In genomic region chr9:20975431-20976215, GRCm38 (mm10) we compare ENCODE assay signal across 8 mouse cellular contexts. TPM values are rescaled to one million over a fixed set of nuclear protein-coding genes. Genes with fewer than 3 reads are reported as not detected.
A peak's percentile ranks its signal among the peaks of the same experiment; 100 is the strongest.
DNase-seq lines count a peak whose midpoint lies in the region; ATAC-seq and TF ChIP-seq lines count a peak whose summit lies in the region.

No protein-coding gene starts in this region.

- H3K9ac ChIP-seq in CH12.LX (ENCODE audit: insufficient read depth, low read depth), result peak overlapping the region; percentile 58
- peak overlapping the region; percentile 94 for H3K9ac ChIP-seq in heart, embryonic 14.5 days (ENCODE audit: low read length)

- peak; percentile 74; the same call in 1 of the 2 replicates for ATAC-seq in heart, embryonic 14.5 days (ENCODE audit: insufficient number of reproducible peaks, insufficient read depth, low FRiP score, low read depth)

- H3K36me3 ChIP-seq in CH12.LX (replicated peaks in 1 of 2; ENCODE audit: control insufficient read depth in 1 of 2, insufficient read depth in 1 of 2, low read length in 1 of 2), result peaks cover 0 to 3% of the 10 kb centered on the region in 2 experiments
- peaks cover 6% of the 10 kb centered on the region for H3K36me3 ChIP-seq in heart, embryonic 14.5 days (ENCODE audit: control insufficient read depth, insufficient read depth, low read length)
- H3K36me3 ChIP-seq in limb, embryonic 10.5 days, result peaks cover 14% of the 10 kb centered on the region
- H3K36me3 ChIP-seq in midbrain, embryonic 10.5 days, result no peaks in the 10 kb centered on the region
- H3K36me3 ChIP-seq in testis, adult 2 months (ENCODE audit: control insufficient read depth, insufficient read depth, low read length), result no peaks in the 10 kb centered on the region

- TF ChIP-seq CTCF in CH12.LX (conservative IDR thresholded peaks at IDR 0.05 in 1 of 2, IDR thresholded peaks at IDR 0.05 in 1 of 2; ENCODE audit: low read depth in 2 of 2, low read length in 2 of 2), result no peak
- TF ChIP-seq CTCF in testis, adult 2 months (IDR thresholded peaks at IDR 0.05; ENCODE audit: control insufficient read depth, insufficient read depth, insufficient replicate concordance, low read depth, low read length), result no peak

- H3K4me2 ChIP-seq in CH12.LX (ENCODE audit: insufficient read depth, low read depth, poor library complexity, severe bottlenecking), result peak overlapping the region; percentile 89
- peak overlapping the region; percentile 96 for H3K4me2 ChIP-seq in heart, embryonic 14.5 days (ENCODE audit: low read length)

- H3K79me2 ChIP-seq in CH12.LX (replicated peaks; ENCODE audit: control insufficient read depth, extremely low read depth, insufficient read depth, poor library complexity, severe bottlenecking), result no peaks in the 10 kb centered on the region

- H3K9me3 ChIP-seq in CH12.LX (replicated peaks; ENCODE audit: low read length), result no peaks in the 10 kb centered on the region
- no peaks in the 10 kb centered on the region for H3K9me3 ChIP-seq in heart, embryonic 14.5 days (ENCODE audit: control insufficient read depth, low read length)
- no peaks in the 10 kb centered on the region for H3K9me3 ChIP-seq in limb, embryonic 10.5 days (replicated peaks)
- no peaks in the 10 kb centered on the region for H3K9me3 ChIP-seq in midbrain, embryonic 10.5 days (replicated peaks)

- DNase-seq in adrenal gland, adult (ENCODE audit: inconsistent age in 2 of 2, low spot score in 1 of 2), result peak; percentile 68 to 79
- DNase-seq in adrenal gland, postnatal 4 days (ENCODE audit: low spot score in 2 of 2), result no peak
- no peak for DNase-seq in CH12.LX (ENCODE audit: extremely low read depth)
- peak; percentile 51 for DNase-seq in embryo, embryonic 11.5 days (ENCODE audit: low read depth, low spot score)
- DNase-seq in limb, embryonic 10.5 days (ENCODE audit: low spot score), result peak; percentile 77
- DNase-seq in midbrain, embryonic 10.5 days (ENCODE audit: low spot score), result peak; percentile 66

- no peak for TF ChIP-seq EP300 in CH12.LX (IDR thresholded peaks at IDR 0.05; ENCODE audit: low read length)

- H3K27me3 ChIP-seq in CH12.LX (replicated peaks), result peaks cover 2% of the 10 kb centered on the region
- H3K27me3 ChIP-seq in heart, embryonic 14.5 days (ENCODE audit: control insufficient read depth, insufficient read depth, low read length), result no peaks in the 10 kb centered on the region
- no peaks in the 10 kb centered on the region for H3K27me3 ChIP-seq in limb, embryonic 10.5 days (ENCODE audit: low read depth, poor library complexity, severe bottlenecking)
- H3K27me3 ChIP-seq in midbrain, embryonic 10.5 days (ENCODE audit: low read depth, poor library complexity, severe bottlenecking), result peaks cover 14% of the 10 kb centered on the region
- no peaks in the 10 kb centered on the region for H3K27me3 ChIP-seq in testis, adult 2 months (ENCODE audit: control insufficient read depth, insufficient read depth, low read length)

- dilution Hi-C loops in CH12.LX (cut with MboI; ENCODE audit: extremely low pct_ligation_motif_present, extremely low pct_unique_long_range_greater_than_20kb, low sequenced_read_pairs), result no loop called here

- H3K4me3 ChIP-seq in CH12.LX (replicated peaks in 1 of 3; ENCODE audit: low read depth in 2 of 3, low read length in 2 of 3, poor library complexity in 1 of 3), result peak overlapping the region; percentile 74 to 79 (median 77)
- H3K4me3 ChIP-seq in heart, embryonic 14.5 days (ENCODE audit: control insufficient read depth in 1 of 2, insufficient read depth in 1 of 2, low read depth in 1 of 2, low read length in 2 of 2), result peak overlapping the region; percentile 80 to 92
- H3K4me3 ChIP-seq in limb, embryonic 10.5 days, result peak overlapping the region; percentile 78
- peak overlapping the region; percentile 89 for H3K4me3 ChIP-seq in midbrain, embryonic 10.5 days
- H3K4me3 ChIP-seq in testis, adult 2 months (ENCODE audit: control insufficient read depth, low read depth, low read length), result peak overlapping the region; percentile 87

- TF ChIP-seq RAD21 in CH12.LX (IDR thresholded peaks at IDR 0.05; ENCODE audit: low read depth, low read length), result no peak

- no peak overlapping the region for H3K27ac ChIP-seq in CH12.LX (ENCODE audit: insufficient read depth, low read depth)
- peak overlapping the region; percentile 86 to 92 for H3K27ac ChIP-seq in heart, embryonic 14.5 days (replicated peaks in 1 of 2; ENCODE audit: control insufficient read depth in 1 of 2, insufficient read depth in 1 of 2, low read depth in 2 of 2, low read length in 2 of 2)
- peak overlapping the region; percentile 99 for H3K27ac ChIP-seq in limb, embryonic 10.5 days
- peak overlapping the region; percentile 90 for H3K27ac ChIP-seq in midbrain, embryonic 10.5 days (replicated peaks)
- peak overlapping the region; percentile 10; the same call in 1 of the 2 replicates for H3K27ac ChIP-seq in testis, adult 2 months (ENCODE audit: control insufficient read depth, insufficient read depth, low read depth, low read length)

- peaks cover 16 to 37% of the 10 kb centered on the region in 2 experiments for H3K4me1 ChIP-seq in CH12.LX (ENCODE audit: control insufficient read depth in 1 of 2, insufficient read depth in 2 of 2)
- H3K4me1 ChIP-seq in heart, embryonic 14.5 days (ENCODE audit: control insufficient read depth in 2 of 2, insufficient read depth in 2 of 2, low read length in 2 of 2), result peaks cover 24 to 40% of the 10 kb centered on the region in 2 experiments
- H3K4me1 ChIP-seq in limb, embryonic 10.5 days, result peaks cover 79% of the 10 kb centered on the region
- H3K4me1 ChIP-seq in midbrain, embryonic 10.5 days, result peaks cover 50% of the 10 kb centered on the region
- H3K4me1 ChIP-seq in testis, adult 2 months (ENCODE audit: control insufficient read depth, insufficient read depth, low read length), result peaks cover 12% of the 10 kb centered on the region

- under 1% methylated on average over 45 of the region's 45 CpGs for WGBS in heart, embryonic 14.5 days
- WGBS in limb, embryonic 10.5 days, result under 1% methylated on average over 45 of the region's 45 CpGs
- WGBS in midbrain, embryonic 10.5 days, result under 1% methylated on average over 45 of the region's 45 CpGs

- no peak for TF ChIP-seq POLR2A in CH12.LX (IDR thresholded peaks at IDR 0.05; ENCODE audit: low read depth, low read length)
- TF ChIP-seq POLR2A in testis, adult 2 months (IDR thresholded peaks at IDR 0.05; ENCODE audit: control insufficient read depth, low read depth, low read length), result no peak; the same call in 1 of the 2 replicates

- in situ Hi-C loops in CH12.LX (cut with MboI; ENCODE audit: low pct_ligation_motif_present, low pct_unique_long_range_greater_than_20kb, low sequenced_read_pairs), result no loop called here

TF ChIP-seq in CH12.LX, 34 proteins besides CTCF, POLR2A, EP300 and RAD21 (continues in another document):
- TF ChIP-seq IRF4 (IDR thresholded peaks at IDR 0.05; ENCODE audit: low read depth, low read length), result peak; percentile 22; the same call in 1 of the 2 replicates

RNA-seq across cellular contexts. Expression of gene S1pr2, which starts 1.0 kb away (rescaled TPM):
- 10 to 100 TPM; 12.2 to 17.0 TPM for total RNA-seq in adrenal gland, postnatal 4 days (2021)
- 1.6 and 2.0 TPM in 2 replicates for total RNA-seq in CH12.LX (2012; rRNA removed)
- total RNA-seq in CH12.LX (2014; rRNA removed), result 0.84 and 1.3 TPM in 2 replicates
- polyA plus RNA-seq in CH12.LX (2012; ENCODE audit: insufficient read length, low read depth), result 1.4 and 3.2 TPM in 2 replicates
- polyA plus RNA-seq in heart, embryonic 14.5 days (2014; fragmentation: Nextera tagmentation; extraction: Ambion mirVana), result 20.1 and 21.5 TPM in 2 replicates
- polyA plus RNA-seq in limb, embryonic 10.5 days (2016; fragmentation: Nextera tagmentation; extraction: Ambion mirVana), result 47.6 and 53.7 TPM in 2 replicates
- 19.1 and 22.1 TPM in 2 replicates for polyA plus RNA-seq in midbrain, embryonic 10.5 days (2016; fragmentation: Nextera tagmentation; extraction: Ambion mirVana)
- 0.70 and 0.87 TPM in 2 replicates for polyA plus RNA-seq in testis, adult 2 months (2012; rRNA removed)

RNA-seq across cellular contexts. Expression of gene Dnmt1, which starts 15.9 kb away (rescaled TPM):
- 10 to 100 TPM; 71.8 to 89.6 TPM for total RNA-seq in adrenal gland, postnatal 4 days (2021)
- total RNA-seq in CH12.LX (2012; rRNA removed) (121 and 130 TPM in 2 replicates), CH12.LX (2014; rRNA removed) (84.8 and 89.9 TPM in 2 replicates)
- 145 and 190 TPM in 2 replicates for polyA plus RNA-seq in CH12.LX (2012; ENCODE audit: insufficient read length, low read depth)
- polyA plus RNA-seq in heart, embryonic 14.5 days (2014; fragmentation: Nextera tagmentation; extraction: Ambion mirVana), result 35.2 and 39.4 TPM in 2 replicates
- 173 and 178 TPM in 2 replicates for polyA plus RNA-seq in limb, embryonic 10.5 days (2016; fragmentation: Nextera tagmentation; extraction: Ambion mirVana)
- 141 and 145 TPM in 2 replicates for polyA plus RNA-seq in midbrain, embryonic 10.5 days (2016; fragmentation: Nextera tagmentation; extraction: Ambion mirVana)
- 15.4 and 18.3 TPM in 2 replicates for polyA plus RNA-seq in testis, adult 2 months (2012; rRNA removed)

RNA-seq across cellular contexts. Expression of gene Mrpl4, which starts 26.9 kb away (rescaled TPM):
- 10 to 100 TPM; 96.9 to 97.0 TPM for total RNA-seq in adrenal gland, postnatal 4 days (2021)
- total RNA-seq in CH12.LX (2012; rRNA removed) (98.7 and 103 TPM in 2 replicates), CH12.LX (2014; rRNA removed) (42.1 and 43.9 TPM in 2 replicates)
- polyA plus RNA-seq in CH12.LX (2012; ENCODE audit: insufficient read length, low read depth), result 83.6 and 94.8 TPM in 2 replicates
- polyA plus RNA-seq in heart, embryonic 14.5 days (2014; fragmentation: Nextera tagmentation; extraction: Ambion mirVana), result 151 and 160 TPM in 2 replicates
- polyA plus RNA-seq in limb, embryonic 10.5 days (2016; fragmentation: Nextera tagmentation; extraction: Ambion mirVana), result 177 and 190 TPM in 2 replicates
- 141 and 143 TPM in 2 replicates for polyA plus RNA-seq in midbrain, embryonic 10.5 days (2016; fragmentation: Nextera tagmentation; extraction: Ambion mirVana)
- 45.1 and 51.5 TPM in 2 replicates for polyA plus RNA-seq in testis, adult 2 months (2012; rRNA removed)

RNA-seq across cellular contexts. Expression of gene Icam1, which starts 40.2 kb away (rescaled TPM):
- 10 to 100 TPM in 1 of 2 experiments, 1 to 10 TPM in 1; 10.0 to 11.7 TPM for total RNA-seq in adrenal gland, postnatal 4 days (2021)
- 128 and 202 TPM in 2 replicates for total RNA-seq in CH12.LX (2012; rRNA removed)
- 101 and 102 TPM in 2 replicates for total RNA-seq in CH12.LX (2014; rRNA removed)
- 64.2 and 70.6 TPM in 2 replicates for polyA plus RNA-seq in CH12.LX (2012; ENCODE audit: insufficient read length, low read depth)
- polyA plus RNA-seq in heart, embryonic 14.5 days (2014; fragmentation: Nextera tagmentation; extraction: Ambion mirVana), result 13.9 and 14.4 TPM in 2 replicates
- polyA plus RNA-seq in limb, embryonic 10.5 days (2016; fragmentation: Nextera tagmentation; extraction: Ambion mirVana), result 6.2 and 7.6 TPM in 2 replicates
- polyA plus RNA-seq in midbrain, embryonic 10.5 days (2016; fragmentation: Nextera tagmentation; extraction: Ambion mirVana), result 4.5 and 4.9 TPM in 2 replicates
- polyA plus RNA-seq in testis, adult 2 months (2012; rRNA removed), result 1.8 TPM in 2 replicates

RNA-seq across cellular contexts. Expression of gene Icam4, which starts 53.5 kb away (rescaled TPM):
- 1 to 10 TPM; 3.8 to 4.5 TPM for total RNA-seq in adrenal gland, postnatal 4 days (2021)
- total RNA-seq in CH12.LX (2012; rRNA removed), result 2.9 and 3.1 TPM in 2 replicates
- 1.1 and 1.2 TPM in 2 replicates for total RNA-seq in CH12.LX (2014; rRNA removed)
- 0.72 and 0.96 TPM in 2 replicates for polyA plus RNA-seq in CH12.LX (2012; ENCODE audit: insufficient read length, low read depth)
- 1.3 and 1.9 TPM in 2 replicates for polyA plus RNA-seq in heart, embryonic 14.5 days (2014; fragmentation: Nextera tagmentation; extraction: Ambion mirVana)
- polyA plus RNA-seq in limb, embryonic 10.5 days (2016; fragmentation: Nextera tagmentation; extraction: Ambion mirVana), result 5.1 and 5.4 TPM in 2 replicates
- 5.6 and 5.9 TPM in 2 replicates for polyA plus RNA-seq in midbrain, embryonic 10.5 days (2016; fragmentation: Nextera tagmentation; extraction: Ambion mirVana)
- polyA plus RNA-seq in testis, adult 2 months (2012; rRNA removed), result 0.21 and 0.30 TPM in 2 replicates

Comparison
In these comparisons a context has a peak if more than half of its experiments do, and no peak if none do; other contexts are left out.
1. DNase-seq: peak in adrenal gland, adult (2 of 2), embryo, embryonic 11.5 days (single experiment), limb, embryonic 10.5 days (single experiment) and midbrain, embryonic 10.5 days (single experiment); none in adrenal gland, postnatal 4 days (0 of 2) and CH12.LX (single experiment).
2. Peak in every context shown above with its lines, with median percentiles within 50 percentile points of each other: H3K4me3 ChIP-seq.